Mouse (Mus musculus) midbrain, embryonic 15.5 days (tissue): Measurements from ENCODE around the gene Tnfaip1. TPM values are rescaled to one million over a fixed set of nuclear protein-coding genes. Genes with fewer than 3 reads are reported as not detected.
"Not testable (repeated sequence)": the region's sequence is repeated elsewhere in the genome, so short reads cannot be mapped to it uniquely, and the experiment has no call there.

ENCODE experiments used
- ATAC-seq: fragments of 200-750 bp; cut with Nextera tagmentation; replicated peaks from 2 replicates; pipeline ENCODE4 v1.8.0; 2017; ENCODE audit warnings: moderate TSS enrichment
- H3K27ac ChIP-seq: fragments of 300-500 bp; sonication (generic); 2 replicates; pipeline ENCODE4 v1.5.1; 2015; ENCODE audit warnings: mild to moderate bottlenecking, inconsistent platforms
- H3K27me3 ChIP-seq: fragments of 300-500 bp; sonication (generic); replicated peaks from 2 replicates; pipeline ENCODE4 v1.6.1; 2015; ENCODE audit warnings: inconsistent platforms
- H3K36me3 ChIP-seq: fragments of 300-500 bp; sonication (generic); replicated peaks from 2 replicates; pipeline ENCODE4 v1.6.1; 2015; ENCODE audit warnings: inconsistent platforms
- H3K4me1 ChIP-seq: fragments of 300-500 bp; sonication (generic); 2 replicates; pipeline ENCODE4 v1.6.1; 2015; ENCODE audit warnings: inconsistent platforms
- H3K4me2 ChIP-seq: fragments of 300-500 bp; sonication (generic); 2 replicates; pipeline ENCODE4 v1.6.1; 2015; ENCODE audit warnings: inconsistent platforms, mild to moderate bottlenecking, moderate library complexity
- H3K4me3 ChIP-seq: fragments of 300-500 bp; sonication (generic); 2 replicates; pipeline ENCODE4 v1.5.1; 2015; ENCODE audit warnings: mild to moderate bottlenecking, inconsistent platforms
- H3K9ac ChIP-seq: fragments of 300-500 bp; sonication (generic); 2 replicates; pipeline ENCODE4 v1.6.1; 2015; ENCODE audit warnings: mild to moderate bottlenecking, inconsistent platforms
- H3K9me3 ChIP-seq: fragments of 300-500 bp; sonication (generic); 2 replicates; pipeline ENCODE4 v1.6.1; 2016; ENCODE audit warnings: inconsistent platforms
- WGBS: fragments of 180-500 bp; shearing (Covaris S2); methylation state at CpG from one replicate; pipeline ENCODE4 v1.1.7; 2015; ENCODE audit warnings: mixed read lengths; 5-methylcytosine and 5-hydroxymethylcytosine counted together
- polyA plus RNA-seq: library from polyadenylated mRNA; unstranded; fragments of >200 nt; fragmentation: Nextera tagmentation; extraction: Ambion mirVana; gene quantifications from 2 replicates; pipeline ENCODE4 v1.2.1, GENCODE M21; 2015

Tnfaip1 gene
- polyA plus RNA-seq, 1 experiment from 2014 or later = 64.2 TPM

GRCm38 (mm10) chr11:78534516-78534915 is 1.6 kb downstream of the Tnfaip1 start:
- Histone ChIP-seq H3K36me3 (peaks cover 8% of the 10 kb centered on the region; the same call in 1 of the 2 replicates), H3K27ac (no peak overlapping the region), H3K4me2 (peak overlapping the region; percentile 88), H3K27me3 (no peaks in the 10 kb centered on the region), H3K4me3 (peak overlapping the region; percentile 94; the same call in 1 of the 2 replicates), H3K9me3 (no peaks in the 10 kb centered on the region), H3K9ac (no peak overlapping the region), H3K4me1 (peaks cover 37% of the 10 kb centered on the region)
- no peak for ATAC-seq
- WGBS = 90% methylated on average over 4 of the region's 4 CpGs

- not testable (repeated sequence) for ATAC-seq, H3K4me3 ChIP-seq, H3K4me2 ChIP-seq, H3K9me3 ChIP-seq, H3K9ac ChIP-seq, H3K27ac ChIP-seq, H3K27me3 ChIP-seq
- 94% methylated on average over 10 of the region's 10 CpGs for WGBS
- H3K4me1 ChIP-seq = peaks cover 24% of the 10 kb centered on the region
- peaks cover 20% of the 10 kb centered on the region for H3K36me3 ChIP-seq
Measured at GRCm38 (mm10) chr11:78531515-78531914, 4.6 kb downstream of the Tnfaip1 start.

DNA sequence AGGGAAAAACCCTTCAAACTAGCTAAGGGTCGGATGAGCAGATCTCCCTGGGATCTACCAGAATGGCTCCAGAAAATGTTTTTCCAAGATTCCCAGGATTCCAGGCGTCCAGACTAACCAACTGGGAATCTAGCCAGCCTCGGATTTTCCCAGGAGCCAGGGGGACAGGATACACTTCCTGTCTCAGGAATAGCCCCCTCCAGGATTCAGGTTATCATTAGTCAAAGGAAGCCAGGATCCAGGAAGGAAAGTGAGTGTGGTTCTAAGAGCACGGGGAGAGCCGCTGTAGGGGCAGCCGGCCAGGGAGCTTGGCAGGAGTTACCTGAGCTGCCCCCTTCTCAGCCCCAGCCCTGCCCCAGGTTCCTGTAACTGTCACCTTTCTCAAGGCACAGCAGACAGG is 5.1 kb downstream of the Tnfaip1 start:
- H3K9ac ChIP-seq = no peak overlapping the region
- no peak overlapping the region for H3K27ac ChIP-seq
- H3K27me3 ChIP-seq = no peaks in the 10 kb centered on the region
- H3K4me2 ChIP-seq = no peak overlapping the region
- ATAC-seq = no peak
- H3K9me3 ChIP-seq = no peaks in the 10 kb centered on the region
- H3K4me1 ChIP-seq = peaks cover 24% of the 10 kb centered on the region
- 87% methylated on average over 6 of the region's 6 CpGs for WGBS
- no peak overlapping the region for H3K4me3 ChIP-seq
- H3K36me3 ChIP-seq = peaks cover 24% of the 10 kb centered on the region

- Histone ChIP-seq H3K4me1 (peaks cover 19% of the 10 kb centered on the region), H3K27me3 (no peaks in the 10 kb centered on the region), H3K27ac (no peak overlapping the region), H3K36me3 (peaks cover 30% of the 10 kb centered on the region), H3K9me3 (no peaks in the 10 kb centered on the region), H3K4me3 (no peak overlapping the region), H3K4me2 (no peak overlapping the region), H3K9ac (no peak overlapping the region)
- ATAC-seq = no peak
- 89% methylated on average over 12 of the region's 12 CpGs for WGBS
Measured at GRCm38 (mm10) chr11:78530001-78530400, 6.1 kb downstream of the Tnfaip1 start.

DNA sequence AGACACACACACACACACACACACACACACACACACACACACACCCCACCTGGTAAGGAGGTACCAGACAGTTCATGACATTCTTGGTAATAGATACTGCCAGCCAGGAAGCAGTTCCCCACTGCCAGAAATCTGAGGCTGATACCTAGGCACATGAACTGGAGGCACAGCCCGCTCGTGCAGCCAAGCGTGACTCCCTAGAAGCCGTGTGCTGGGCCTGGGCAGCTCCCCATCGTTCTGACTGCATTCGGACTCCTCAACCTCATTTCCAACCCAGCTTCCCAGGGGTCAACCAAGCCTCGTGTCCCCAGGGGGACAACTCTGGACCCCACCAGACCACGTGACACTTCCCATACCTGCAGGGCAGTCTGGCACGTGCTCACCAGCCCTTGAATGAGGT is 7.4 kb downstream of the Tnfaip1 start:
- H3K4me3 ChIP-seq = no peak overlapping the region
- ATAC-seq = no peak
- no peaks in the 10 kb centered on the region for H3K9me3 ChIP-seq
- H3K36me3 ChIP-seq = peaks cover 40% of the 10 kb centered on the region
- H3K4me1 ChIP-seq = 0 out of 2 replicates have a peak, but pooled peaks cover 10% of the 10 kb centered on the region
- 75% methylated on average over 9 of the region's 9 CpGs for WGBS
- no peaks in the 10 kb centered on the region for H3K27me3 ChIP-seq
- no peak overlapping the region for H3K9ac ChIP-seq
- H3K4me2 ChIP-seq = no peak overlapping the region
- no peak overlapping the region for H3K27ac ChIP-seq

DNA sequence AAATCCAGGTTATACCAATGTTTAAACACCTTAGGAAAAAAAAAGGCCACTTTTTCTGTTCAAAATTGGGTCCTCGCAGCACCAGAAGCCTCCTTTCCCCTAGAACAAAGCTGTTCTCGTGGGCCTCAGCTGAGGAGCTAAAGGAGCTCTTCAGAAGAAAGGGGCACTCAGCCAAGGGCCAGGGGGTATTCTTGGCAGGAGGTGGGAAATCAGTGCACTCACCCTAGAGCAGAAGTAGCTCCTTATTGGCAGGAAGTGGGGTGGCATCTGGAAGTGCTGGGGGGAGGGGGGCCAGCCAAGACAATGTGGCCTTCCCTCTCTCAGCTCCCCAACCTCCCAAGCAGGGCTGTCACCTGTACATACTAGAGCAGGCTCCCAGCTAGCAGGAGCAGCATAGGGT is 11.3 kb downstream of the Tnfaip1 start:
- H3K4me1 ChIP-seq = no peaks in the 10 kb centered on the region
- no peaks in the 10 kb centered on the region for H3K27me3 ChIP-seq
- H3K27ac ChIP-seq = no peak overlapping the region
- H3K4me2 ChIP-seq = no peak overlapping the region
- WGBS = 67% methylated on average over 2 of the region's 2 CpGs
- H3K9ac ChIP-seq = no peak overlapping the region
- no peak overlapping the region for H3K4me3 ChIP-seq
- no peak for ATAC-seq
- H3K9me3 ChIP-seq = no peaks in the 10 kb centered on the region
- H3K36me3 ChIP-seq = peaks cover 51% of the 10 kb centered on the region

- Histone ChIP-seq H3K27ac (0 out of 2 replicates have a peak overlapping the region, but pooled peaks have one; percentile 8), H3K36me3 (peaks cover 54% of the 10 kb centered on the region; the same call in 1 of the 2 replicates)
- WGBS = 80% methylated on average over 9 of the region's 9 CpGs
Measured at GRCm38 (mm10) chr11:78523241-78523955, 12.7 kb downstream of the Tnfaip1 start.

DNA sequence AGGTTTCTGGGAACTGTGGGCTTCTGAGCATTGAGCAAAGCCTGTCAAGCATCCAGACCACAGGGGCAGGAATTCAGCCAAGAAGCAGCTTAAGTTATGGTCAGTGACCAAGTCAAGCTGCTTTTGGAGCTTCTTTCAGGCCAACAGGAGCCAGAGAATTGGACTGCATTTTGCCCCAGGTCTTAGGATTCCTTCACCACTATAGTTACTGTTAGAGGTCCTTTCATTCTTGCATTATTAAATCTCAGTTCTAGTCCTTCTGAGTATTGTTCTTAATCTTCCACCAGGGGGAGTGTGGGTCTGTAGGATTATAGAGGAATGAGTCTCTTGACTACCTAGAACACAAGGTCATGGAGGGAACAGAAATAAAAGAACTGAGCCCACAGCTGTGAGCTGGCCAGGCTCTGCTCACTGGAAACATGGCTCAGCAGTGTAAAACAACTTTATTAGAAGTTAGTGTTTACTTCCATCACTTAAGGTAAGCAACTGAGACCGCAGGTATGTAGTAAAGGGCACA is 13.6 kb downstream of the Tnfaip1 start:
- H3K9ac ChIP-seq = no peak overlapping the region
- H3K36me3 ChIP-seq = peaks cover 56% of the 10 kb centered on the region; the same call in 1 of the 2 replicates
- no peak overlapping the region for H3K27ac ChIP-seq
- no peak overlapping the region for H3K4me2 ChIP-seq
- H3K9me3 ChIP-seq = no peaks in the 10 kb centered on the region
- H3K4me3 ChIP-seq = no peak overlapping the region
- H3K27me3 ChIP-seq = no peaks in the 10 kb centered on the region
- 97% methylated on average over 1 of the region's 1 CpGs for WGBS
- no peak for ATAC-seq
- no peaks in the 10 kb centered on the region for H3K4me1 ChIP-seq

More at GRCm38 (mm10) chr11:78523241-78523955, 12.7 kb downstream of the Tnfaip1 start:
- no peak for ATAC-seq
- Histone ChIP-seq H3K4me3 (no peak overlapping the region), H3K9me3 (no peaks in the 10 kb centered on the region), H3K9ac (no peak overlapping the region), H3K4me2 (no peak overlapping the region), H3K27me3 (no peaks in the 10 kb centered on the region), H3K4me1 (no peaks in the 10 kb centered on the region)

DNA sequence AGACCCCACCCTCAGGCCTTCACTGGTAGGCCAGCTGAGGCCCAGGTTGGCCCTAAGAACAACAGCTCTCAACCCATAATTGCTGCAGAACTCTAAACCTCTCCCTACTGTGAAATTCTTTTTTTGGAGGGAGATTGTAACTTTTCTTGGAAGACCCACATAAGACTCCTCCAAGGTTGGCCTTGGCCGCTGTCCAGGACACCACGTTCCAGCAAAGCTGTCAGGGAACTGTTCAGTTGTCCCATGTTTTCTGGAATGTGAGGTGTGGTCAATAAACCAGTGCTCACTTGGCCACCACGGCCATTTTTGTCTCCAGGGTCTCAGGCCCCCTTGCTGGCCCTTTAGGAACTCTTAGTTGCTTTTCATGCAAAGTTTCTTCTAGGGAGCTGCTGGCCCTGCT is 14.3 kb downstream of the Tnfaip1 start:
- H3K27ac ChIP-seq = no peak overlapping the region
- 91% methylated on average over 3 of the region's 3 CpGs for WGBS
- ATAC-seq = no peak
- H3K4me3 ChIP-seq = no peak overlapping the region
- H3K9ac ChIP-seq = no peak overlapping the region
- peaks cover 53% of the 10 kb centered on the region; the same call in 1 of the 2 replicates for H3K36me3 ChIP-seq
- no peaks in the 10 kb centered on the region for H3K9me3 ChIP-seq
- H3K27me3 ChIP-seq = no peaks in the 10 kb centered on the region
- no peaks in the 10 kb centered on the region for H3K4me1 ChIP-seq
- H3K4me2 ChIP-seq = no peak overlapping the region

- 87% methylated on average over 10 of the region's 10 CpGs for WGBS
- Histone ChIP-seq H3K4me3 (no peak overlapping the region), H3K4me2 (no peak overlapping the region), H3K9ac (no peak overlapping the region), H3K9me3 (no peaks in the 10 kb centered on the region), H3K27ac (no peak overlapping the region), H3K4me1 (peaks cover under 1% of the 10 kb centered on the region; the same call in 1 of the 2 replicates), H3K36me3 (peaks cover 42% of the 10 kb centered on the region; the same call in 1 of the 2 replicates), H3K27me3 (no peaks in the 10 kb centered on the region)
- ATAC-seq = no peak
Measured at GRCm38 (mm10) chr11:78518931-78519330, 17.2 kb downstream of the Tnfaip1 start.

DNA sequence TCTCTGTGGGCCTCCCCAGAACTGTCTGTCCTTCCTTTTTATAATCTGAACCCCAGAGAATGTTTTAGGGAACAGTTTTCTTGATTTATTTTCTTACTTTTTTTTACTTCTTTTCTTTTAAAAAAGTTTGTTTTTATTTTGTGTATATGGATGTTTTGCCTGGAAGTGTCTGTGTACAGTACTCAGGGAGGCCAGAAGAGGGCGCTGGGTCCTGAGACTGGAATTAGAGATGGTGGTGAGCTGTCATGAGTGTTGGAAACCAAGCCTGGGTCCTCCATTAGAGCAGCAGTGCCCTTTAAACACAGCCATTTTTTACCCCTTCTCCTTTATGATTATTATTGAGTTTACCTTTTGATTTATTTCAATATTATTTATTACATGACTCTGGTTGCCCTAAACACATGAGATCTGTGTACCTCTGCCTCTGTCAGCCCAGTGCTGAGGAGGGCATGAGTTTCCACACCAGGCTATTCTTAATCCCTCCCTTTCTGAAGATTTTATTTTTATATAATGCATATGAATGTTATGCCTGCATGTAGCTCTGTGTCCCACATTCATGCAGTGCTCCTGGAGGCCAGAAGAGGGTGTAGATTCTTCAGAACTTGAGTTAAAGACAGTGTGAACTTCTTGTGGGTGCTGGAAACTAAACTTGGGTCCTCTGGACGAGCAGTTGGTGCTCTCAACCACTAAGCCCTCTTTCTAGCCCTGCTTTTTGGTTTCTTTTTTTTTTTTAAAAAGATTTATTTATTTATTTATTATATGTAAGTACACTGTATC is 20.4 kb downstream of the Tnfaip1 start:
- Histone ChIP-seq H3K4me2 (no peak overlapping the region), H3K4me3 (no peak overlapping the region), H3K9me3 (no peaks in the 10 kb centered on the region), H3K4me1 (peaks cover 22% of the 10 kb centered on the region), H3K27ac (no peak overlapping the region), H3K9ac (no peak overlapping the region), H3K27me3 (no peaks in the 10 kb centered on the region), H3K36me3 (peaks cover 32% of the 10 kb centered on the region; the same call in 1 of the 2 replicates)
- WGBS = 62% methylated on average over 2 of the region's 2 CpGs
- ATAC-seq = no peak

GRCm38 (mm10) chr11:78513106-78513790 is 22.9 kb downstream of the Tnfaip1 start:
- peaks cover 22% of the 10 kb centered on the region for H3K4me1 ChIP-seq
- peak overlapping the region; percentile 95 for H3K4me3 ChIP-seq
- H3K36me3 ChIP-seq = peaks cover 16% of the 10 kb centered on the region
- H3K27ac ChIP-seq = no peak overlapping the region
- H3K9me3 ChIP-seq = no peaks in the 10 kb centered on the region
- peak overlapping the region; percentile 98 for H3K4me2 ChIP-seq
- H3K9ac ChIP-seq = peak overlapping the region; percentile 97
- WGBS = 73% methylated on average over 3 of the region's 3 CpGs
- ATAC-seq = no peak
- H3K27me3 ChIP-seq = no peaks in the 10 kb centered on the region
